Mouse (Mus musculus) kidney, adult 2 months (tissue): ENCODE data around the gene Atg10.

Source experiments
- CTCF ChIP-seq: fragments of 200-500 bp; conservative IDR thresholded peaks from 2 replicates; pipeline ENCODE4 v1.5.1; 2011; ENCODE audit warnings: low read depth, mild to moderate bottlenecking, control low read depth, low read length, moderate library complexity, mixed read lengths; ENCODE audit not compliant: insufficient read depth, insufficient read length
- POLR2A ChIP-seq: fragments of 200-500 bp; IDR thresholded peaks from one replicate; pipeline ENCODE4 v1.6.1; 2011; ENCODE audit warnings: low read depth, low read length, control low read depth

DNA sequence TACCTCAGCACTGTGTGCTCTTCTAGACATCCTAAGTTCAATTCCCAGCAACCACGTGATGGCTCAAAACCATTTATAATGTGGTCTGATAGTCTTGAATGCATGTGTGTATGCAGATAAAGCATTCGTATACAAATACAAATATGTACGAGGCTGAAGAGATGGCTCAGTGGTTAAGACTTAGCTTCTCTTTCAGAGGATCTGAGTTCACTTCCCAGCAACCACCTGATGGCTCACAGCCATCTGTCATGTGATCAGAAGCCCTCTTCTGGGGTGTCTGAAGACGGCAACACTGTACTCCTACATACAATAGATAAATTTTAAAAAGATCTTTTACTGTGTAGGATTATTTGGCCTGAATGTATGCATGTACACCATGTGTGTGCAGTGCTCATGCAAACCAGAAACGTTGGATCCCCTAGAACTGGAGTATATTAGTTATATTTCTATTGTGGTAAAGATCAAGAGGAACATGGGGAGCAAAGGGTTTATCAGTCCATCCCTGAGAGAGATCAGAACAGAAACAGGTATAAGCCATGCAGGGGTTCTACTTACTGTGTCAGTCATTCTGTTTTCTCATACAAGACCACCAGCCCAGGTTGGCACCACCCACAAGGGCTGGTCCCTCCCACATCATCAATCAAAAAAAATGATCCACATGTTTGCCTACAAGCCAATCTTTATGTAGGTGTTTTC, 296.7 kb downstream of the Atg10 start:
- TF ChIP-seq POLR2A (no peak), CTCF (no peak)
